Mouse (Mus musculus): Measurements from ENCODE around the gene Ntrk2. TPM values are rescaled to one million over a fixed set of nuclear protein-coding genes. Genes with fewer than 3 reads are reported as not detected.

Gene Ntrk2
- total and polyA plus RNA-seq, 2 experiments: 0.55 to 1.5 TPM

GRCm38 (mm10) chr13:59022251-59023042, 216.1 kb downstream of the Ntrk2 start:
- no peak for TF ChIP-seq POLR2A (IDR thresholded peaks at IDR 0.05; ENCODE audit: extremely low read depth, insufficient read depth, low read length)
- no peak overlapping the region for H3K27ac ChIP-seq (replicated peaks; ENCODE audit: insufficient read depth, low read depth, low read length)
- no peaks in the 10 kb centered on the region for H3K27me3 ChIP-seq (ENCODE audit: control insufficient read depth, insufficient read depth, low read length)
- H3K4me1 ChIP-seq (ENCODE audit: control insufficient read depth, insufficient read depth, low read length): no peaks in the 10 kb centered on the region
- H3K79me2 ChIP-seq (ENCODE audit: control insufficient read depth, insufficient read depth, low read length): no peaks in the 10 kb centered on the region
- no peak for DNase-seq (ENCODE audit: extremely low read depth, low read depth, low spot score)
- no peaks in the 10 kb centered on the region for H3K36me3 ChIP-seq (ENCODE audit: control insufficient read depth, insufficient read depth, low read length)
- no peak overlapping the region for H3K9ac ChIP-seq (ENCODE audit: low read depth, low read length)
- H3K4me3 ChIP-seq (ENCODE audit: insufficient read depth, low read depth, low read length): no peak overlapping the region
- 90% methylated on average over 22 of the region's 22 CpGs for WGBS

GRCm38 (mm10) chr13:59025653-59026052, 219.3 kb downstream of the Ntrk2 start:
- H3K36me3 ChIP-seq (ENCODE audit: control insufficient read depth, insufficient read depth, low read length): no peaks in the 10 kb centered on the region
- TF ChIP-seq CTCF (IDR thresholded peaks at IDR 0.05; ENCODE audit: low read depth, low read length) (no peak), POLR2A (IDR thresholded peaks at IDR 0.05; ENCODE audit: extremely low read depth, insufficient read depth, low read length) (no peak)

GRCm38 (mm10) chr13:59027436-59027835, 221.1 kb downstream of the Ntrk2 start:
- H3K4me1 ChIP-seq (ENCODE audit: control insufficient read depth, insufficient read depth, low read length): no peaks in the 10 kb centered on the region
- no peaks in the 10 kb centered on the region for H3K36me3 ChIP-seq (ENCODE audit: control insufficient read depth, insufficient read depth, low read length)
- H3K27ac ChIP-seq (replicated peaks; ENCODE audit: insufficient read depth, low read depth, low read length): no peak overlapping the region
- DNase-seq (ENCODE audit: extremely low read depth, low read depth, low spot score): no peak
- no peaks in the 10 kb centered on the region for H3K27me3 ChIP-seq (ENCODE audit: control insufficient read depth, insufficient read depth, low read length)
- WGBS: 84% methylated on average over 9 of the region's 9 CpGs
- no peaks in the 10 kb centered on the region for H3K79me2 ChIP-seq (ENCODE audit: control insufficient read depth, insufficient read depth, low read length)
- H3K4me3 ChIP-seq (ENCODE audit: insufficient read depth, low read depth, low read length): no peak overlapping the region
- TF ChIP-seq CTCF (IDR thresholded peaks at IDR 0.05; ENCODE audit: low read depth, low read length) (no peak), POLR2A (IDR thresholded peaks at IDR 0.05; ENCODE audit: extremely low read depth, insufficient read depth, low read length) (no peak)
- no peak overlapping the region for H3K9ac ChIP-seq (ENCODE audit: low read depth, low read length)

More at GRCm38 (mm10) chr13:59025653-59026052, 219.3 kb downstream of the Ntrk2 start:
- no peaks in the 10 kb centered on the region for H3K27me3 ChIP-seq (ENCODE audit: control insufficient read depth, insufficient read depth, low read length)
- no peak overlapping the region for H3K9ac ChIP-seq (ENCODE audit: low read depth, low read length)
- no peaks in the 10 kb centered on the region for H3K4me1 ChIP-seq (ENCODE audit: control insufficient read depth, insufficient read depth, low read length)
- WGBS: 83% methylated on average over 8 of the region's 8 CpGs
- H3K4me3 ChIP-seq (ENCODE audit: insufficient read depth, low read depth, low read length): no peak overlapping the region
- no peaks in the 10 kb centered on the region for H3K79me2 ChIP-seq (ENCODE audit: control insufficient read depth, insufficient read depth, low read length)
- no peak for DNase-seq (ENCODE audit: extremely low read depth, low read depth, low spot score)
- no peak overlapping the region for H3K27ac ChIP-seq (replicated peaks; ENCODE audit: insufficient read depth, low read depth, low read length)

- no peak overlapping the region for H3K4me3 ChIP-seq (ENCODE audit: insufficient read depth, low read depth, low read length)
- no peak for DNase-seq (ENCODE audit: extremely low read depth, low read depth, low spot score)
- H3K27ac ChIP-seq (replicated peaks; ENCODE audit: insufficient read depth, low read depth, low read length): no peak overlapping the region
- H3K27me3 ChIP-seq (ENCODE audit: control insufficient read depth, insufficient read depth, low read length): no peaks in the 10 kb centered on the region
- H3K9ac ChIP-seq (ENCODE audit: low read depth, low read length): no peak overlapping the region
- no peaks in the 10 kb centered on the region for H3K36me3 ChIP-seq (ENCODE audit: control insufficient read depth, insufficient read depth, low read length)
- no peaks in the 10 kb centered on the region for H3K4me1 ChIP-seq (ENCODE audit: control insufficient read depth, insufficient read depth, low read length)
- no peaks in the 10 kb centered on the region for H3K79me2 ChIP-seq (ENCODE audit: control insufficient read depth, insufficient read depth, low read length)
- WGBS: 94% methylated on average over 4 of the region's 4 CpGs
- TF ChIP-seq CTCF (IDR thresholded peaks at IDR 0.05; ENCODE audit: low read depth, low read length): no peak
- TF ChIP-seq POLR2A (IDR thresholded peaks at IDR 0.05; ENCODE audit: extremely low read depth, insufficient read depth, low read length): no peak
Observed at GRCm38 (mm10) chr13:59028546-59028945, 222.2 kb downstream of the Ntrk2 start.

- no peak overlapping the region for H3K9ac ChIP-seq (ENCODE audit: low read depth, low read length)
- H3K27me3 ChIP-seq (ENCODE audit: control insufficient read depth, insufficient read depth, low read length): no peaks in the 10 kb centered on the region
- H3K36me3 ChIP-seq (ENCODE audit: control insufficient read depth, insufficient read depth, low read length): no peaks in the 10 kb centered on the region
- no peak overlapping the region for H3K27ac ChIP-seq (replicated peaks; ENCODE audit: insufficient read depth, low read depth, low read length)
- H3K4me3 ChIP-seq (ENCODE audit: insufficient read depth, low read depth, low read length): no peak overlapping the region
- no peaks in the 10 kb centered on the region for H3K4me1 ChIP-seq (ENCODE audit: control insufficient read depth, insufficient read depth, low read length)
- TF ChIP-seq POLR2A (IDR thresholded peaks at IDR 0.05; ENCODE audit: extremely low read depth, insufficient read depth, low read length) (no peak), CTCF (IDR thresholded peaks at IDR 0.05; ENCODE audit: low read depth, low read length) (no peak)
- H3K79me2 ChIP-seq (ENCODE audit: control insufficient read depth, insufficient read depth, low read length): no peaks in the 10 kb centered on the region
- DNase-seq (ENCODE audit: extremely low read depth, low read depth, low spot score): no peak
- WGBS: 69% methylated on average over 6 of the region's 6 CpGs
Observed at GRCm38 (mm10) chr13:59030574-59030973, 224.2 kb downstream of the Ntrk2 start.
